Mouse (Mus musculus) urinary bladder, postnatal 25 days (tissue): ENCODE data around the gene Zwint.

Experiments used
- DNase-seq: peaks from one replicate; pipeline ENCODE4 v3.0.0; 2022; ENCODE audit warnings: low spot score

Zwint gene

GRCm38 (mm10) chr10:72654270-72655016 lies at the start of gene Zwint:
TSS of gene Zwint (plus strand) at chr10:72654845.
- peak; percentile 89 for DNase-seq

GRCm38 (mm10) chr10:72613125-72613915 lies 41.3 kb upstream of the Zwint start:
- no peak for DNase-seq

- DNase-seq: no peak
These were observed 38.5 kb upstream of the Zwint start for GRCm38 (mm10) chr10:72616153-72616552.

- no peak for DNase-seq
These were observed 34.1 kb upstream of the Zwint start for GRCm38 (mm10) chr10:72620527-72620926.

- no peak for DNase-seq
These were observed 31.1 kb upstream of the Zwint start for GRCm38 (mm10) chr10:72623561-72623960.

GRCm38 (mm10) chr10:72634125-72634524 lies 20.5 kb upstream of the Zwint start:
- no peak for DNase-seq

- no peak for DNase-seq
These were observed 3.8 kb upstream of the Zwint start for GRCm38 (mm10) chr10:72650867-72651266.

GRCm38 (mm10) chr10:72653797-72654196 lies 848 bp upstream of the Zwint start:
- DNase-seq: no peak

DNA sequence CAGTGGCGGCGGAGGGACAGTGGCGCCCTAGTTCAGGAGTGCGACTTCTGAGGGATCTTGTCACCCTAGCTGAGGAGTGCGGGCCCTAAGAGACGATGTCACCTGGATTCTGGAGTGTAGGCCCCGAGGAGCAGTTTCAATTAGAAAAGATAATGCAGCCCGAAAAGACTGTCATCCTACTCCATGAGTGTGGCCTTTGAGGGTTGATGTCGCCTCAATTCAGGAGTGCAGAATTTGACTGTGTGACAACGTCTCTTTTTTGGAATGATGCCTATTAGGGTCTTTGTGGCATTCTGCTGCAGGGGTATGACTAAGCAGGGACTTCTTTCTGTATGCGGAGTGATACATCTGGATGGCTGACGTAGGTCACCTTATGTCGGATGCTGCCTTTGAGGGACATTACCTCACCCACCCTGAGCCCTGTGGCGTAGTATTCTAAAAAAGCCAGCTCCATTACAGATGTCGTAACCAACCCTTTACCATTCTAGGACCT lies 418 bp downstream of the Zwint start:
- peak; percentile 10 for DNase-seq

- DNase-seq: no peak
These were observed 4.6 kb downstream of the Zwint start for GRCm38 (mm10) chr10:72659198-72659597.

GRCm38 (mm10) chr10:72660350-72660749 lies 5.7 kb downstream of the Zwint start:
- no peak for DNase-seq

GRCm38 (mm10) chr10:72667856-72668255 lies 13.2 kb downstream of the Zwint start:
- DNase-seq: no peak

DNA sequence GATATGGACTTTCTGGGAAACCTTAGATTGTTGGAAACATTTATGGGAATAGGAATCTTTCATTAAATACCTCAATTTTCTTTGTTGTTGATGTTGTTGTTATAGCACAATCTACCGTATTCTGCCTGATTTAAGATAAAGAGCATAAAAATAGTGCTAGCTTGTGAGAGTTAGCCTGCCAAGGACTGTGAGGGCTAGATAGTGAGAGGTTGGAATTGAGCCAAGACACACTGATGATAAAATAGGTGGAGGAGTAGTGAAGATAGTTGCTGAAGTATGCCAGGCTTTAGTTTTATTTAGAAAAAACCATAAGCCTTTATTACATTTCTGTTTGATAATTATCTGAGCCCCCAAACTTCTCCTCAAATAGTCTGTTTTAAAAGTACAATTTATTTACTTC lies 14.4 kb downstream of the Zwint start:
- no peak for DNase-seq

DNA sequence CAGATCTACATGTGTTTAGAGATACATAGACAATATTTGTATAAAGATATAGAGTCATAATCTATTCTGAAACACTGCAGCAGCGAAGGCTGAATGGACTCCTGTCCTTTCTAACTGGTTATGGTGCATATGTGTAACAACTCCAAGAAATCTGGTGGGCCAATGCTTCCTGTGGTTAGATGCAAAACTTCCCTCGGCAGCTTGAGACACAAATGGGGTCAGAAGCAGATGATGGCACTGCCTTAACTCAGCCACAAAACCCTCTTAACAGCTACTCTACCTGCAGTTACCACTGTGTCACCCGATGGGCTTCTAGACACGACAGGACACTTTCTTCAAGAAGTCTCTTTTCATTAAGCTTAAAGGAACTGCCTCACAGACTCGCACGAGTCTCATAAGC lies 21.3 kb downstream of the Zwint start:
- no peak for DNase-seq

DNA sequence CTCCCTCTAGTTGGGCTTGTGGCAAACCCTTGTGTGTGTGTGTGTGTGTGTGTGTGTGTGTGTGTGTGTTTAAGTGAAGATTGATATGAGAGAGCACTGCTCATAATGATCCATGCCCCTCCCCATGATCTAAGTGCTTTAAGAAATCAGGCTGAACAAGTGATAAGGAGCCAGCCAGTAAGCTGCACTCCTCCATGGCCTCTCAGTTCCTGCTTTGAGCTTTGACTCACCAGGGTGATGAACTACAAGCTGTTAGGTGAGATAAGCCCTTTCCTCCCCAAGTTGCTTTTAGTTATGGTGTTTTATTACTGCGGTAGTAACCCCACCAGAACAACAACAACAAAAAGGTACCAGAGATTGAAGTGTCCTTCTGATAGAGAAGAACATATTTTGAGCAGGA lies 21.9 kb downstream of the Zwint start:
- DNase-seq: no peak

GRCm38 (mm10) chr10:72679086-72679485 lies 24.4 kb downstream of the Zwint start:
- DNase-seq: no peak

DNA sequence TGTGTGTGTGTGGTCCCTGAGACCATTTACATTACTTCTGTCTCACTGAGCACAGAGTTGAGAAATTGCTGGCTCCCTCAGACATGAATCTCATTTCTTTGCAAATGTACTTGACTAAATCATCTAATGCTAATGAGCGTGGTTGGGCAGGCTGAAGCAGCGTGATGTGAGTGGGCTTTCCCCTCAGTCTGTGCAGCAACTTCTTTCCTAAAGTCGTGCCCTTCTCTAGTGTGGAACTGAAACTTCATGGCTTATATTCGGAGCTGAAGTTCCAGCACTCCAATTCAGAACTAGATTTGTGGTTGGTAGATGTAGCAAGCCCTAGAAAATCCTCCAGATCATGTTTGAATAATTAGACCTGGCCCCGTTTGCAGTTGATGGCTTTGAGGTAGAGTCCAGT lies 46.4 kb downstream of the Zwint start:
- DNase-seq: no peak

- DNase-seq: no peak
These were observed 59.1 kb downstream of the Zwint start for GRCm38 (mm10) chr10:72713754-72714153.
